Mouse (Mus musculus): ENCODE data around the gene Gabra4.
"Not testable (repeated sequence)": the region's sequence is repeated elsewhere in the genome, so short reads cannot be mapped to it uniquely, and the experiment has no call there.

Gene Gabra4

DNA sequence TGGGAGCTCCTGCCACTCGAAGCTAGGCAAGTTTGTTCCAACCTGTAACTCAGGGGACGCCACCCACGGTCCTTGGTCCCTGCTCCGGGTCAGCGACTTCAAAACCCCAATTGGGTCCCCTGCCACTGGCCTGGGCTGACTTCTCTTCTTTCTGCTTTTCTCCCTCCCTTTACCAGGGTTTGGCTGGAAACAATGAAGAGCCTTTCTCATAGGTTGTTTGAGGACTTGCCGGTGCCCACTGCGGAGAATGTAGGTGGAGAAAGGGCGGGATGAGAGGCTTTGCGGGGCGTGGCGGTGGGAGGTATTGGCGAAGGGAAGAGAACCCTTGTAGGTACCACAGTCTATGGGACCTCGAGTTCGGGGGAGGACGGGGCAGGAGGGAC, at the start of gene Gabra4:
Gabra4 (minus strand) TSS at position 194 of the 383 bp plus-strand sequence.
- no peak for DNase-seq (ENCODE audit: low spot score)

DNA sequence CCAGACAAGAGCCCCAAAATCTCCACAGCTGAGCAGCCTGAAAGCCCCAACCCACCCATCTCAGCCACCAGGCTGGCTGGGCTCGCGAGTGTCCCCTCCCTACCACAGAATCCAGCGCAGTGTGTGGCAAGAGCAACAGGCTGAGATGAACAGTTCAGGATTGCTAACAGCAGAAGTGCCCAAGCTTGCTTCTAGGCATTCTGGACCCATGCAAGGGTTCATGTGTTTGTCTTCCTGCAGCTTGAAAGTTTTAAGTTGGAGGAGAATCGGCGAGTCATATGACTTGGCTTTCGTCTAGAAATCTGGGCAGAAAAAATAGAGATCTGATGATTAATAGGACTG, 43.1 kb upstream of the Gabra4 start:
- no peak for DNase-seq (ENCODE audit: low spot score)

- no peak for DNase-seq (ENCODE audit: low spot score)
These were observed 42.6 kb upstream of the Gabra4 start for GRCm38 (mm10) chr5:71700468-71701272.

DNA sequence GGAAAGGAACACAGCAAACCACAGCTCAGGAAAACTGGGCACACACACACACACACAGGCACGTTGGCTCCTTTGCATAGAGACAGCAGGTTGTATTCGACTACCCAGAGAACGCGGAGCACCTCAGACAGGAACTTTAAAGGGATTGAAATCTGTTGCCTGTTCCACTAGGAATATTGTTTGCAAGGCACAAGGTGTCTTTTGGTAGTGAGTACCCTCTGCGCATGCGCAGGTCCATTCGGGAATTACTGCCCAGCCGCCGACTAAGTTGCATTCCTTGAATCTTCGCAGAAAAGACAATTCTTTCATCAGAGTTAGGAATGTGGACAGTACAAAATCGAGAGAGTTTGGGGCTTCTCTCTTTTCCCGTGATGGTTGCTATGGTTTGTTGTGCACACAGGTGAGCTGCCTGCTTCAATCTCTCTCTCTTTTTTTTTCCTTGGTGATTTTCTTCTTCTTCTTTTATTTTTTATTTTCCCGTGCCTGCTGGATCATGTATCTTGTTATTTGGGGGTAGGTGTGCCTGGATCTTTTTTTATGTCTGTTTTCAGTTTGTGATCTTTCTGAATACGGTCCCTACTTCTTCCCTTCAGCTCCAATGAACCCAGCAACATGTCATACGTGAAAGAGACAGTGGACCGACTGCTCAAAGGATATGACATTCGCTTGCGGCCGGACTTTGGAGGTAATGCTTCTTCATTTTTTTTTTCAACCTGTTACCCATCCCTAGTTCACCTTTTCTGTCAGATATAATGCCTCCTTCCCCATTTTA, 41.8 kb upstream of the Gabra4 start:
- no peak for DNase-seq (ENCODE audit: low spot score)

GRCm38 (mm10) chr5:71665593-71665992, 7.5 kb upstream of the Gabra4 start:
- no peak for DNase-seq (ENCODE audit: low spot score)

DNA sequence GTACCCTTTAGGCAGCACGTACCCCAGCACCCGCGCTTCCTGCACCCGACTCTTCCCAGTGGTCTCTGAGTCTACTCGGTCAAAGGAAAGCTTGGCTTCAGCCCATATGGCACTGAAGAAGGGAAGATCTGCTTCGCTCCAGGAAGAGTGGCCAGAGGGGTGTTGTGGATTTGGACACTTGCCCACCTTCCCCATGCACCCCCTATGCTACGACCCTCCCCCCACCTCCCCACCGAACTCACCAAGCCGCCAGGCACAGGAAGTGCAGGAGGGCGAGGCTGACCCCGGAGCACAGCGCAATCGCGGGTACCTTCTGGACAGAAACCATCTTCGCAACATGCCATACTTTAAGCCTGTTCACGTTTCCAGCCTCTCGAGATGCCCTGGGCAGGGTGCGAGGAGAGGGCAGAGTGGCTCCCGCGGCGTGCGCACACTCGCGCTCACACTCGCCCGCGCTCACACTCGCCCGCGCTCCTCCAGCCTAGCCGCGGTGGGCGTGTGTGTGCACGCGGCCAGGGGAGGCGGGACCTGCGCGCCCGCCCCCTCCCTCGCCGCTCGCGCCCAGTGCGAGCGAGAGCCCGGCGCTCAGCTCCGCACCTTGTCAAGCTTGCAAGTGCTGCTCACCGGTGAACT, 510 bp downstream of the Gabra4 start, which contains the start of gene Gabrb1:
Gabrb1 (plus strand) TSS at position 632 of the 633 bp plus-strand sequence.
- DNase-seq (ENCODE audit: low spot score) = no peak

- DNase-seq (ENCODE audit: low spot score) = no peak
These were observed 1.3 kb downstream of the Gabra4 start for GRCm38 (mm10) chr5:71656771-71657170.

DNA sequence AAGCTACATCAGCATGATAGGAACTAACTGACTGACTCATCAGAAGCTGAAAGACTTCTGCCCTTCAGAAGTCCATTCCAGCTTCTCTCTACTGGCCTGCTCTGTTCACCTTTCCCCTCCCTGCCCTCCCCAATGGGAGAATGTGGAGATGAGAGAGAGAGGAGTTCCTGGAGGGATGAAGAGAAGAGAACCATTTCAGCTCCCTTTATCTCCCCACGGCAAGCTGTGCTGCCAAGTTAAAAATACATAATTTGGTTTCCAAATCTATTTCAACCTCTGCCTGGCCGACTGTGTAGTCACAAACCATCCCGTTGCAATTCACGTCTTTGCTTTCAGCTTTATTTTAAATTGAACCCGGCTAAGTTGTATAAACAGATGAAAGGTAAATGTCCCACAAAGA, 4.1 kb downstream of the Gabra4 start:
- no peak for DNase-seq (ENCODE audit: low spot score)

DNA sequence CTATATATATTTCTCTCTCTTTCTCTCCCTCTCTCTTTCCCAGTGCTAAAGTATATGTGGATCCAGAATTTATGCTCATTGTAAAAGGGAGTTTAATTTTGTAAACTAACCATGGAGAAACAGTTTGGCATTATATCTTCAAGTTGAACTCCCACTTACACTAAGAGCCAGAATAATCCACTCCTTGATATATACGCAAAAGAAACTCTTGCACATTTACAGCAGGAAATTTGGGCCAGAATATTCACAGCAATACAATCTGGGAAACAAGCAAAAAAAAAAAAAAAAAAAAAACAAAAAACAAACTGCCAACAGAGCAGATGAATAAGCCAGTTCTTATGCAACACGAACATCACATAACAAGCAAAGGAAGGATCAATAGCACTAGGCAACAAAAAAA, 10.0 kb downstream of the Gabra4 start:
- DNase-seq (ENCODE audit: low spot score) = no peak

GRCm38 (mm10) chr5:71639804-71640203, 18.3 kb downstream of the Gabra4 start:
- DNase-seq (ENCODE audit: low spot score) = no peak

GRCm38 (mm10) chr5:71627820-71628219, 30.3 kb downstream of the Gabra4 start:
- no peak for DNase-seq (ENCODE audit: low spot score)

GRCm38 (mm10) chr5:71616734-71617133, 41.4 kb downstream of the Gabra4 start:
- DNase-seq (ENCODE audit: low spot score) = no peak

GRCm38 (mm10) chr5:71614311-71614710, 43.8 kb downstream of the Gabra4 start:
- DNase-seq (ENCODE audit: low spot score) = no peak

GRCm38 (mm10) chr5:71608735-71609134, 49.4 kb downstream of the Gabra4 start:
- no peak for DNase-seq (ENCODE audit: low spot score)

DNA sequence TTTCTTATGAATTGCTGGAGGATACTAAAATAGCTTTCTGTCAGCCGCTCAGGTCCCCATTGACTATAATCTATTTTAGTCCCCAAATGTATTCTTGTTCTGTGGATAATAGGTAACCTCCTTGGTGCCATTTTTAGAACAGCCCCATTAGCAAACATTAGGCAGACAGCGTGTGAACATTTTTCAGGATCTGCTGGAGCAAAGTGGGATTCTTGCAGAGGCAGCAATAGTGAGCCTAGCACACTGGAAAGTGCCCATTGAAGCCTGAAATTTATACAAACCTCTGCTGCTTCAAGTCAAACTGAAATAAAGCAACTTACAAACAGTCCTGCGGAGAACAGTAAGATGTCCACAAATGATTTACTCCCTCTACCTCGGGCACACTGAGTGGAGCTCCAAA, 51.2 kb downstream of the Gabra4 start:
- DNase-seq (ENCODE audit: low spot score) = no peak

DNA sequence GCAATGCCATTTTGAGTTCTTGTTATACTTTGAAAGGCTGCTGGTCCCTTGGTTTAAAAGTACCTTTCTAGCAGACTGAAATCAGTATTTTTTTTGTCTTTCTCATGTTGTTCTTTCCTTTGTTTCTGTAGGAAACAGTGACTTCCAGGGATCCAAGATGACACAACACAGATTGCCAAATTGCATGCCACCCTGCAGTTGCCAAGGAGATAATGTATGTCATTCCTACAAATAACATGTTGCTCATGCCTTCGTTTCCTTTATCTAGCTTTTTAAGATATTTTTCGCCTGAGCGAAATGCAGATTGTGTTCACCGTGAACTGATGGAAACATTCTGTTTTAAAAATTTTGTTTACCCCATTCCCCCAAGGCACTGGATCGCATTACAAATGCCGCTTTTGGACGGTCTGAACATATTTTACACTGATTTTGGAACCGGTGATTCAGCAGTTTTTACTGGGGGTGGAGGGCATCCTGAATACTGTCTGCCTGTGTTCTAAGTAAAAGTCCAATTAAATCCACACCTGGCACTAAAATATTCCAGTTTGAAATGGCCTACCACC, 53.9 kb downstream of the Gabra4 start:
- no peak for DNase-seq (ENCODE audit: low spot score)

DNA sequence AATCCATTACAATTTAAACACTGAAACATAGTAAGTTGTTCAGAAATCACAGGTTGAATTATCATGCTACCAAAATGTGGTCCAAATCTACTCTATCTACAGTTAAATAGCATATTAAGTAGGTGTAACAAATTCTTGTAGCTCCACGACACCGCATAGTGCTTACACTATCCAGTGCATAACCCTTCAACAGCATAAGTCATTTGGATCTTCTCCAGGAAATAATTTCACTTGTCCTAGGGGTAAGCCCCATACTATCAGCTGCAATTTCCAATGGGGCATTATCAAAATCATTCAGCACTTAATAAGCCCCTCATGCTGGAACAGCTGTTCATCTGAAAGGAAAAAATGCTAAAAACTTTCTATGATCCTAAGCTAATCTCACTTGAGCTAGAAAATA, 62.8 kb downstream of the Gabra4 start:
- DNase-seq (ENCODE audit: low spot score) = no peak

DNA sequence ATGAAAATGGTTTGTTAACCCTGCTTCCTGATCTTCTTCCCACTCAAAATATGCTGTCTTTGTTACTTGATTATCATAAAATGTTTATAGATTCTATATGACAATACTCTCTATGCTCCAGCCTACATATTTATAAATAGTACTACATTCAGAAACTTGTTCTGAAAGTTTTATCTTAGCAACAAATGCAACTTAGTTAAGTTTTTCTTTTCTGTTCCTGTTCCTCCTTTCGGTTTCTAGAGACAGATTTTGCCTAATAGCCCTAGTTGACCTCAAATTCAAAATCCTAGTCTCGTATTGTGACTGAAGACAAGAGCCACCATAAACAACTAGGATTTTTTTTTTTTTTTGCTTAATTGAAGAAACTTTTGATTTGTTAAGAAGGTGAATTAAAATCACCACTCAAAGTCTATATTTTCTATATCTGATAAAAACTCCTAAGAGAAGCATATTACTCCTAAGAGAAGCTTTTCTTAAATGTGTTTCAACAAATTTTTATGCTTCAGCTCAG, 64.3 kb downstream of the Gabra4 start:
- DNase-seq (ENCODE audit: low spot score) = no peak

GRCm38 (mm10) chr5:71571646-71572237, 86.4 kb downstream of the Gabra4 start:
- DNase-seq (ENCODE audit: low spot score) = no peak

DNA sequence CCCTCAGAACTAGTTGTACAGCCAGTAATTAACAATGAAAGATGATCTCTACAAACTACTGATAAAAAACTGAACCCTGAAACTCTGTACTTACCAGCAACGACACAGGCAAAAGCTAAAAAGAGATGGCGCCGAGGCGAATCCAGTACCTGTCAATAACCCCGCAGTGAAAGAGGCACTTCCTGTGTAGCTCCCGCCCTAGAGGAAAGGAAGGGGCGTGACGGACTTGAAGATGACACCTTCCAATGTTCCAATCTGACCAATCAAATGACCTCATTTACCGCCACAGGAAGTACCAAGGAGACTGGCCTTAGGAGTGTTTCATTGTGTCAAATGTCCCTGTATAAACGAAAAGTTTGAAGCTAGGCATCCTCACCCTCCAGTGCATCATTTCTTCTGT, 110.0 kb downstream of the Gabra4 start, which contains the start of gene Cox7b2:
Cox7b2 (minus strand) TSS at position 127 of the 400 bp plus-strand sequence.
- DNase-seq (ENCODE audit: low spot score) = no peak

- DNase-seq (ENCODE audit: low spot score) = no peak
These were observed 112.6 kb downstream of the Gabra4 start for GRCm38 (mm10) chr5:71545554-71545953.

DNA sequence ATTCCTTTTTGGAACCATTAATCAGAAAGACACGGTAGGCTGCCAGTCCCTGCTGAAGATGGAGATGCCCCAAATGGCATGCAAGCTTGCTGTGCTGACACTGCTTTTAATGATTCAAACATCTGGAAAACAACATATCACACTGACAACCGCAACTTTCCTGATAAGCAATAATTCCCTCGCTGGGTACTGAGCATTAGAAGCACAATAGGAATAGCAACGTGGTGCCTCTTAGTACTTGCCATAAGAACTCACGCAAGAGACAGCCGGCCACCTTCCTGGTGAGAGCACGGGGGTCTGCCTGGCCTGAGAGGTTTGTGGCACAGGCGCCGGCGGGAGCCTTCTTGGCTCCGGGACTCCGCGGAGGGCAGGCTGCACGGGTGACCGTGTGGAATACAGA, 132.6 kb downstream of the Gabra4 start:
- not testable (repeated sequence) for DNase-seq (ENCODE audit: low spot score)
